Mouse (Mus musculus) heart, adult 18-20 months (tissue): ENCODE measurements around the gene Vps36. TPM values are rescaled to one million over a fixed set of nuclear protein-coding genes. Genes with fewer than 3 reads are reported as not detected.

ENCODE experiments used
- DNase-seq, 2 experiments: peaks; one replicate each; pipeline ENCODE4 v3.0.0; 2021 to 2022; ENCODE audit warnings: mixed read lengths in 1 of 2
- long read RNA-seq, 2 experiments: library from polyadenylated mRNA; stranded (forward); transcript quantifications; one replicate each; pipeline ENCODE4 v2.0.0; 2021
- total RNA-seq, 2 experiments: library from RNA; stranded (reverse); gene quantifications; 2 replicates each; pipeline ENCODE4 v1.2.3; 2021

The Vps36 gene
- 10 to 100 TPM; 26.7 to 29.0 TPM for total RNA-seq
- long read RNA-seq, experiment 1, transcript Vps36-201 (14 exons, 3,574 nt): major isoform, 22 of 37 reads
- long read RNA-seq, experiment 1, partial matches to known transcripts: 10 of 37 reads
- long read RNA-seq, experiment 1, other reads (novel, unspliced or antisense): 5 of 37 reads
- long read RNA-seq, experiment 2, transcript Vps36-201 (14 exons, 3,574 nt): major isoform, 12 of 21 reads
- long read RNA-seq, experiment 2, partial matches to known transcripts: 9 of 21 reads
- long read RNA-seq, experiment 2, other reads (novel, unspliced or antisense): 0 of 21 reads

- DNase-seq: peak; percentile 91
Observed at GRCm38 (mm10) chr8:22192660-22193431, at the start of gene Vps36. TSS of gene Vps36 (plus strand) at chr8:22192809.

GRCm38 (mm10) chr8:22143764-22144491 lies 48.7 kb upstream of the Vps36 start:
- DNase-seq: no peak

- DNase-seq: no peak
Observed at GRCm38 (mm10) chr8:22145831-22146230, 46.8 kb upstream of the Vps36 start.

- no peak for DNase-seq
Observed at GRCm38 (mm10) chr8:22147706-22148366, 44.8 kb upstream of the Vps36 start.

- no peak for DNase-seq
Observed at GRCm38 (mm10) chr8:22148367-22148740, 44.3 kb upstream of the Vps36 start.

- no peak for DNase-seq
Observed at GRCm38 (mm10) chr8:22149643-22150344, 42.8 kb upstream of the Vps36 start.

- no peak for DNase-seq
Observed at GRCm38 (mm10) chr8:22150345-22150663, 42.3 kb upstream of the Vps36 start.

GRCm38 (mm10) chr8:22162206-22162605 lies 30.4 kb upstream of the Vps36 start:
- no peak for DNase-seq

- DNase-seq: no peak
Observed at GRCm38 (mm10) chr8:22164431-22164830, 28.2 kb upstream of the Vps36 start.

- peak in 1 of 2 experiments; percentile 9 for DNase-seq
Observed at GRCm38 (mm10) chr8:22165251-22166079, 27.1 kb upstream of the Vps36 start.

GRCm38 (mm10) chr8:22166080-22166603 lies 26.5 kb upstream of the Vps36 start, which contains the start of gene Nek3:
TSS of gene Nek3 (minus strand) at chr8:22166435.
- peak; percentile 87 to 90 for DNase-seq

GRCm38 (mm10) chr8:22169167-22169566 lies 23.4 kb upstream of the Vps36 start:
- no peak for DNase-seq

GRCm38 (mm10) chr8:22175966-22176365 lies 16.6 kb upstream of the Vps36 start:
- no peak for DNase-seq

- no peak for DNase-seq
Observed at GRCm38 (mm10) chr8:22184884-22185283, 7.7 kb upstream of the Vps36 start.

GRCm38 (mm10) chr8:22185431-22186397 lies 6.9 kb upstream of the Vps36 start, which contains the start of gene Ckap2:
TSS of gene Ckap2 (minus strand) at chr8:22185819.
- DNase-seq: peak; percentile 91 to 92

GRCm38 (mm10) chr8:22193432-22194010 lies 912 bp downstream of the Vps36 start:
- no peak for DNase-seq

- DNase-seq: no peak
Observed at GRCm38 (mm10) chr8:22197914-22198313, 5.3 kb downstream of the Vps36 start.

- DNase-seq: no peak
Observed at GRCm38 (mm10) chr8:22199481-22199880, 6.9 kb downstream of the Vps36 start.

GRCm38 (mm10) chr8:22207535-22207934 lies 14.9 kb downstream of the Vps36 start:
- no peak for DNase-seq
